Mouse (Mus musculus) MEL (cell line): ENCODE data around the gene Gm21976. TPM values are rescaled to one million over a fixed set of nuclear protein-coding genes. Genes with fewer than 3 reads are reported as not detected.

ENCODE experiments used
- DNase-seq: peaks from one replicate; pipeline ENCODE4 v3.0.0; 2011; ENCODE audit warnings: low read depth, low spot score
- H3K27ac ChIP-seq: 2 replicates; pipeline ENCODE4 v1.5.1; 2012; ENCODE audit warnings: low read depth, mild to moderate bottlenecking, control low read depth, low read length, moderate library complexity; ENCODE audit not compliant: control insufficient read depth
- H3K27me3 ChIP-seq, 2 experiments: fragments of 150-350 bp in 1 of 2; sonication (generic) in 1 of 2; 2 replicates each; pipeline ENCODE4 v1.6.1; 2012; ENCODE audit warnings: low read length in 2 of 2, mild to moderate bottlenecking in 2 of 2, improper control_type of control experiment in 1 of 2, moderate library complexity in 1 of 2; ENCODE audit not compliant: insufficient read depth in 2 of 2, control insufficient read depth in 1 of 2
- H3K36me3 ChIP-seq, 2 experiments: 2 replicates each; pipeline ENCODE4 v1.6.1; 2012 to 2014; ENCODE audit warnings: low read length in 2 of 2, improper control_type of control experiment in 1 of 2, inconsistent platforms in 1 of 2, mild to moderate bottlenecking in 1 of 2; ENCODE audit not compliant: insufficient read depth in 2 of 2, control insufficient read depth in 1 of 2
- H3K4me1 ChIP-seq, 2 experiments: fragments of 150-350 bp in 1 of 2; sonication (generic) in 1 of 2; 2 replicates each; pipeline ENCODE4 v1.6.1; 2012; ENCODE audit warnings: low read length in 2 of 2, improper control_type of control experiment in 1 of 2, mild to moderate bottlenecking in 1 of 2; ENCODE audit not compliant: insufficient read depth in 2 of 2, control insufficient read depth in 1 of 2
- H3K4me3 ChIP-seq, 2 experiments: fragments of 150-350 bp in 1 of 2; sonication (generic) in 1 of 2; 2 replicates each; pipeline ENCODE4 v1.5.1; 2012; ENCODE audit warnings: low read depth in 2 of 2, low read length in 2 of 2, mild to moderate bottlenecking in 2 of 2, moderate library complexity in 2 of 2, control low read depth in 1 of 2, improper control_type of control experiment in 1 of 2; ENCODE audit not compliant: control insufficient read depth in 1 of 2, insufficient read depth in 1 of 2
- H3K79me2 ChIP-seq: 2 replicates; pipeline ENCODE4 v1.6.1; 2012; ENCODE audit warnings: mild to moderate bottlenecking, low read length, moderate library complexity; ENCODE audit not compliant: control insufficient read depth, poor library complexity, insufficient read depth
- H3K9ac ChIP-seq: 2 replicates; pipeline ENCODE4 v1.6.1; 2012; ENCODE audit warnings: low read depth, mild to moderate bottlenecking, control low read depth, low read length, moderate library complexity; ENCODE audit not compliant: control insufficient read depth, poor library complexity, severe bottlenecking
- H3K9me3 ChIP-seq: fragments of 150-350 bp; sonication (generic); replicated peaks from 2 replicates; pipeline ENCODE4 v1.6.1; 2012; ENCODE audit warnings: mild to moderate bottlenecking, low read length, improper control_type of control experiment, moderate library complexity; ENCODE audit not compliant: insufficient read depth
- BHLHE40 ChIP-seq: IDR thresholded peaks from 2 replicates; pipeline ENCODE4 v1.6.1; 2012; ENCODE audit warnings: low read depth, mild to moderate bottlenecking, inconsistent platforms, low read length, improper control_type of control experiment, borderline replicate concordance
- CHD2 ChIP-seq: IDR thresholded peaks from 2 replicates; pipeline ENCODE4 v1.6.1; 2011; ENCODE audit warnings: low read length, improper control_type of control experiment
- CTCF ChIP-seq, 3 experiments: IDR thresholded peaks in 2 of 3; conservative IDR thresholded peaks in 1 of 3; 2 replicates each; pipeline ENCODE4 v1.5.1; 2011 to 2012; ENCODE audit warnings: low read length in 3 of 3, low read depth in 2 of 3, mild to moderate bottlenecking in 2 of 3, improper control_type of control experiment in 1 of 3, inconsistent platforms in 1 of 3, mixed read lengths in 1 of 3, moderate library complexity in 1 of 3; ENCODE audit not compliant: control insufficient read depth in 1 of 3, insufficient read depth in 1 of 3, poor library complexity in 1 of 3, severe bottlenecking in 1 of 3
- E2F4 ChIP-seq: IDR thresholded peaks from 2 replicates; pipeline ENCODE4 v1.6.1; 2011; ENCODE audit warnings: low read depth, low read length, improper control_type of control experiment, borderline replicate concordance
- ELF1 ChIP-seq: IDR thresholded peaks from 2 replicates; pipeline ENCODE4 v1.6.1; 2014; ENCODE audit warnings: low read depth, mild to moderate bottlenecking, inconsistent platforms, low read length, improper control_type of control experiment, moderate library complexity
- EP300 ChIP-seq, 2 experiments: IDR thresholded peaks; 2 replicates each; pipeline ENCODE4 v1.6.1; 2011; ENCODE audit warnings: improper control_type of control experiment in 2 of 2, low read length in 2 of 2, low read depth in 1 of 2, mild to moderate bottlenecking in 1 of 2
- ETS1 ChIP-seq: IDR thresholded peaks from 2 replicates; pipeline ENCODE4 v1.6.1; 2012; ENCODE audit warnings: low read depth, mild to moderate bottlenecking, inconsistent platforms, low read length, improper control_type of control experiment, moderate library complexity
- GABPA ChIP-seq: IDR thresholded peaks from 2 replicates; pipeline ENCODE4 v1.6.1; 2012; ENCODE audit warnings: low read depth, mild to moderate bottlenecking, inconsistent platforms, low read length, improper control_type of control experiment, moderate library complexity
- HCFC1 ChIP-seq: IDR thresholded peaks from 2 replicates; pipeline ENCODE4 v1.6.1; 2012; ENCODE audit warnings: low read depth, mild to moderate bottlenecking, inconsistent platforms, low read length, improper control_type of control experiment, moderate library complexity
- JUND ChIP-seq: IDR thresholded peaks from 2 replicates; pipeline ENCODE4 v1.6.1; 2011; ENCODE audit warnings: low read depth, mild to moderate bottlenecking, improper control_type of control experiment, low read length
- KAT2A ChIP-seq: conservative IDR thresholded peaks from 2 replicates; pipeline ENCODE4 v1.6.1; 2012; ENCODE audit warnings: low read depth, low read length, improper control_type of control experiment, inconsistent platforms
- MAX ChIP-seq: IDR thresholded peaks from 2 replicates; pipeline ENCODE4 v1.6.1; 2011; ENCODE audit warnings: low read length, improper control_type of control experiment
- MEF2A ChIP-seq: IDR thresholded peaks from 2 replicates; pipeline ENCODE4 v1.6.1; 2014; ENCODE audit warnings: low read depth, mild to moderate bottlenecking, inconsistent platforms, low read length, improper control_type of control experiment; ENCODE audit not compliant: poor library complexity, insufficient replicate concordance, severe bottlenecking; ENCODE audit errors: extremely low read depth
- MXI1 ChIP-seq: IDR thresholded peaks from 2 replicates; pipeline ENCODE4 v1.6.1; 2011; ENCODE audit warnings: mild to moderate bottlenecking, low read depth, low read length, improper control_type of control experiment
- MYC ChIP-seq: IDR thresholded peaks from 2 replicates; pipeline ENCODE4 v1.6.1; 2011; ENCODE audit warnings: low read depth, mild to moderate bottlenecking, low read length, improper control_type of control experiment, moderate library complexity
- NELFE ChIP-seq: IDR thresholded peaks from 2 replicates; pipeline ENCODE4 v1.6.1; 2011; ENCODE audit warnings: low read depth, low read length, improper control_type of control experiment
- NRF1 ChIP-seq: IDR thresholded peaks from 2 replicates; pipeline ENCODE4 v1.6.1; 2014; ENCODE audit warnings: low read depth, mild to moderate bottlenecking, inconsistent platforms, low read length, improper control_type of control experiment, moderate library complexity; ENCODE audit not compliant: poor library complexity, insufficient read depth, severe bottlenecking
- POLR2A ChIP-seq, 2 experiments: IDR thresholded peaks; 2 replicates each; pipeline ENCODE4 v1.6.1; 2011 to 2012; ENCODE audit warnings: low read length in 2 of 2, mild to moderate bottlenecking in 2 of 2, control low read depth in 1 of 2, improper control_type of control experiment in 1 of 2, low read depth in 1 of 2, moderate library complexity in 1 of 2; ENCODE audit not compliant: control insufficient read depth in 1 of 2, insufficient read depth in 1 of 2, poor library complexity in 1 of 2
- POLR2AphosphoS2 ChIP-seq: IDR thresholded peaks from 2 replicates; pipeline ENCODE4 v1.6.1; 2011; ENCODE audit warnings: low read length, improper control_type of control experiment
- RCOR1 ChIP-seq: IDR thresholded peaks from 2 replicates; pipeline ENCODE4 v1.6.1; 2012; ENCODE audit warnings: low read depth, mild to moderate bottlenecking, inconsistent platforms, low read length, improper control_type of control experiment
- SIN3A ChIP-seq: IDR thresholded peaks from 2 replicates; pipeline ENCODE4 v1.6.1; 2012; ENCODE audit warnings: low read length, improper control_type of control experiment, inconsistent platforms
- SMC3 ChIP-seq: IDR thresholded peaks from 2 replicates; pipeline ENCODE4 v1.6.1; 2011; ENCODE audit warnings: low read depth, low read length, improper control_type of control experiment
- TBP ChIP-seq: IDR thresholded peaks from 2 replicates; pipeline ENCODE4 v1.8.0; 2011; ENCODE audit warnings: low read depth, low read length, improper control_type of control experiment
- TCF12 ChIP-seq: IDR thresholded peaks from 2 replicates; pipeline ENCODE4 v1.6.1; 2014; ENCODE audit warnings: low read depth, mild to moderate bottlenecking, inconsistent platforms, low read length, improper control_type of control experiment, moderate library complexity
- UBTF ChIP-seq: IDR thresholded peaks from 2 replicates; pipeline ENCODE4 v1.6.1; 2012; ENCODE audit warnings: low read depth, mild to moderate bottlenecking, inconsistent platforms, low read length, improper control_type of control experiment, moderate library complexity, borderline replicate concordance; ENCODE audit not compliant: insufficient read depth
- USF1 ChIP-seq: IDR thresholded peaks from 2 replicates; pipeline ENCODE4 v1.6.1; 2014; ENCODE audit warnings: low read depth, mild to moderate bottlenecking, inconsistent platforms, low read length, improper control_type of control experiment, moderate library complexity
- ZKSCAN1 ChIP-seq: IDR thresholded peaks from 2 replicates; pipeline ENCODE4 v1.6.1; 2012; ENCODE audit warnings: low read depth, mild to moderate bottlenecking, inconsistent platforms, low read length, improper control_type of control experiment, moderate library complexity
- ZMIZ1 ChIP-seq: IDR thresholded peaks from 2 replicates; pipeline ENCODE4 v1.6.1; 2012; ENCODE audit warnings: low read depth, mild to moderate bottlenecking, inconsistent platforms, low read length, improper control_type of control experiment, moderate library complexity
- ZNF384 ChIP-seq: IDR thresholded peaks from 2 replicates; pipeline ENCODE4 v1.6.1; 2012; ENCODE audit warnings: low read depth, mild to moderate bottlenecking, inconsistent platforms, low read length, improper control_type of control experiment
- polyA plus RNA-seq, 2 experiments: library from polyadenylated mRNA; stranded (reverse) in 1 of 2; unstranded in 1 of 2; fragments of >175 nt in 1 of 2; fragments of >200 nt in 1 of 2; gene quantifications; 2 replicates each; pipeline versions ENCODE4 v1.2.1 to v1.2.4; 2012; ENCODE audit warnings: low replicate concordance in 2 of 2, low read depth in 1 of 2; ENCODE audit not compliant: insufficient read length in 2 of 2, insufficient read depth in 1 of 2, missing spikeins in 1 of 2
- total RNA-seq: library from RNA; depleted of rRNA; stranded (reverse); fragments of 300-350 nt; gene quantifications from 2 replicates; pipeline ENCODE4 v1.2.3, GENCODE M21; 2012

The Gm21976 gene
- total and polyA plus RNA-seq, 3 experiments, result not detected

DNA sequence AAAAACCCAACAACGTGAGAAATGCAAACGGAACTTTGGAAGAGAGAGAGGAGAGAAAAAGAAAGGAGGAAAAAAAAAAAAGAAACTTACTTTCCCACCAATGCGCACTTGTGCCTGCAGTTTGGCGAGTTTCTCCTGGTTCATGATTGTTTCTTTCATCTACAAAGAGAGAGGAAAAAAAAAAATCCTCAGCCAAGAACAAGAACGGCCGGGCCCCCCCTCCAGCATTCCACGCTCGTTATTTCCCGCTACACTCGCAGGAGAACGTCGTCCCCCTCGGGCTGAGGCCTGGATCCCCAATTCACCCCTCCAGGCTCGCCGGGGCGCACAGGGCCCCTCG is 36.4 kb downstream of the Gm21976 start:
- Histone ChIP-seq H3K9ac (peak overlapping the region; percentile 98), H3K27ac (peak overlapping the region; percentile 72), H3K27me3 (no peaks in the 10 kb centered on the region), H3K4me3 (peak overlapping the region; percentile 63 to 90), H3K9me3 (no peaks in the 10 kb centered on the region), H3K4me1 (peaks cover 9 to 21% of the 10 kb centered on the region in 2 experiments), H3K36me3 (peaks cover 36 to 46% of the 10 kb centered on the region in 2 experiments), H3K79me2 (peaks cover 44% of the 10 kb centered on the region)
- TF ChIP-seq MAX (no peak), ZMIZ1 (no peak), SMC3 (no peak), EP300 (IDR thresholded peaks at IDR 0.05; ENCODE audit: low read depth in 1 of 2, low read length in 2 of 2) (no peak), ZNF384 (peak; percentile 28; the same call in 1 of the 2 replicates), USF1 (no peak), CTCF (IDR thresholded peaks at IDR 0.05 in 2 of 3, conservative IDR thresholded peaks at IDR 0.05 in 1 of 3; ENCODE audit: control insufficient read depth in 1 of 3, insufficient read depth in 1 of 3, low read depth in 2 of 3, low read length in 3 of 3, poor library complexity in 1 of 3, severe bottlenecking in 1 of 3) (no peak), ETS1 (no peak), MYC (no peak), UBTF (0 out of 2 replicates have a peak, but pooled peaks have one; percentile 21), ZKSCAN1 (no peak), BHLHE40 (no peak)
- no peak for DNase-seq

DNA sequence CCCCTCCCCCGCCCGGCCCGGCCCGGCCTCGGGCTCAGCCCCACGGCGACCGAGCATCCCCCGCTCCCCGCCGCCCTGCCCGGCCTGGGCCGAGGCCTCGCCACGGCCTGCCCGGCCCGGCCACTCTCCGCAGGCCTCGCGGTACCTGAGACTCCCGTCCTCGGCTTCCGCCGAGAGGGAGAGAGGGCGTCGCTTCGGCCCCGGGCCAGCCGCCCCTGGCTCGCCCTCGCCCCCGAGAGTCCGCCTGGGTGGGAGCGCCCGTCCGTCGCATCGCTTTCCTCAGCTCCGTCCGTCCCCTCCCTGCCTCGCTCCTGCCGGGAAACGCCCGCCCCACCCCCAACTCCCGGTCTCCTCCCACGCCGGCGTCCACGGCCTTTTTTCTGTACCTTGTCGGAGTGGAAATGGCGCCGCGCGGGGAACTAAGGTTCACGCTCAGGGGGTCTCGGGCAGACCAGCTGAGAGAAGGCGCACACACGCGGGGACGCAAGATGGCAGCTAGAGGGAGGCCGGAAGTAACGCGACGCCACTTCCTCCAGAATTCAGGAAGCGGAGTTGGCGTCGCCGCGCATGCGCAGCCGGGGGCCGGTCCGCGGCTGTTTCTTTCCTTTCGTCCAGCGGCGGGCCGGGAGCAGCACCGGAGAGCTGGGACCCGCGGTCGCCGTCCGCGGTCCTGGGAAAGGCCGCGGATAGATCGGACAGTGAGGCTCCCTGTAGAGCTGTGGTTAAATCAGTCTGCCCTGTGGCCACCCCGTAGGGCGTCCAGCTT is 37.0 kb downstream of the Gm21976 start, which contains the start of gene Btf3:
Btf3 (minus strand) TSS at position 527 of the 766 bp plus-strand sequence.
- Histone ChIP-seq H3K79me2 (peaks cover 43% of the 10 kb centered on the region), H3K27me3 (no peaks in the 10 kb centered on the region), H3K4me3 (peak within 1 kb of the TSS; percentile 63 to 90), H3K27ac (peak within 1 kb of the TSS; percentile 80), H3K4me1 (peaks cover 9 to 21% of the 10 kb centered on the region in 2 experiments), H3K9ac (peak within 1 kb of the TSS; percentile 98), H3K9me3 (no peaks in the 10 kb centered on the region), H3K36me3 (peaks cover 31 to 41% of the 10 kb centered on the region in 2 experiments)
- peak; percentile 95 for DNase-seq
- 0 out of 2 replicates have a peak, but pooled peaks have one; percentile 49 for TF ChIP-seq ZMIZ1
- TF ChIP-seq ETS1, result no peak
- peak; percentile 93 for TF ChIP-seq NELFE
- TF ChIP-seq JUND, result no peak
- TF ChIP-seq E2F4, result no peak
- TF ChIP-seq POLR2A (IDR thresholded peaks at IDR 0.05; ENCODE audit: control insufficient read depth in 1 of 2, insufficient read depth in 1 of 2, low read depth in 1 of 2, low read length in 2 of 2, poor library complexity in 1 of 2), result peak; percentile 87 to 90
- no peak for TF ChIP-seq MEF2A
- TF ChIP-seq USF1, result no peak
- peak; percentile 87 for TF ChIP-seq NRF1
- TF ChIP-seq TBP, result peak; percentile 83
- peak; percentile 55 for TF ChIP-seq TCF12
- TF ChIP-seq HCFC1, result peak; percentile 84
- no peak for TF ChIP-seq SMC3
- no peak for TF ChIP-seq CHD2
- peak; percentile 69 for TF ChIP-seq MXI1
- peak; percentile 70 for TF ChIP-seq SIN3A
- no peak for TF ChIP-seq EP300 (IDR thresholded peaks at IDR 0.05; ENCODE audit: low read depth in 1 of 2, low read length in 2 of 2)
- TF ChIP-seq MAX, result peak; percentile 41; the same call in 1 of the 2 replicates
- TF ChIP-seq GABPA, result no peak
- peak; percentile 62; the same call in 1 of the 2 replicates for TF ChIP-seq POLR2AphosphoS2
- TF ChIP-seq BHLHE40, result no peak
- TF ChIP-seq UBTF, result 0 out of 2 replicates have a peak, but pooled peaks have one; percentile 33
- no peak; the same call in 1 of the 2 replicates for TF ChIP-seq KAT2A
- no peak for TF ChIP-seq RCOR1
- peak; percentile 81 for TF ChIP-seq ELF1
- no peak for TF ChIP-seq ZNF384
